Mouse (Mus musculus): Measurements from ENCODE around the gene Saxo2. TPM values are rescaled to one million over a fixed set of nuclear protein-coding genes. Genes with fewer than 3 reads are reported as not detected.

Gene Saxo2
- 6.6 and 8.7 TPM in 2 replicates for polyA plus RNA-seq (2015; fragmentation: Nextera tagmentation; extraction: Ambion mirVana)

DNA sequence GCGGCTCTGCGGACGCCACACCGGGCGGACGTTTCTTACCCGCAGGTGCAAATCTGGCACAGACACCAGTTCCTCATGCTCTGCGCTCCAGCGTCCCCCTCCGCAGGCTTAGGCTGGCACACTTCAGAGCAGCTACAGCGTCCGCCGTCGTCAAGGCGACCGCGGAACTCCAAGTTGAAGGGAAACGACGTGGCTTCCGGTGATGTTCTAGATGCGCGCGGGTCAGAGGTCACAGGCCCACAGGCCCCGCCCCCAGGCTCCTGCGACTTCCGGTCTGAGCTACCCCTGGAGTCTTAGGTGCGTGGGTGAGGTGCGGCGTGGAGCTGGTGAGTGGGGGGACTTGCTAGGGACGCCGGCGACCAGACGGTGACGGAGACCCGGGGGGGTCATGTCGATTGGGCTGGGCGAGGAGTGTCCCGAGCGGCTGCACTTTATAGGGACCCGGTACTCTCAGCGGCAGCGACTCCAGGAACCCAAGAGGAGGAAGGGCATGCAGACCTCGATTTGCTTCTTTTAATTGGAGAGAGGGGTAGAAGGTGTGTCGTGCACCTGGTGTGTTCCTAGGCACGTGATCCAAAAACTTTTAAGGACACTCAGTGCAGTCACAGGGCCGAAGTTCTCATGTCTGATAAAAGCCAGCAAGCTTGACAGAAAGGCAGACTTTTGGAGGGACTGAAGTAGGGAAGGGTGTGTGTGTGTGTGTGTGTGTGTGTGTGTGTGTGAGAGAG lies at the start of gene Saxo2, which contains the start of gene Efl1:
Gene Saxo2, minus strand, starts transcription at position 176 of the 728 bp plus-strand sequence.
Gene Efl1, plus strand, starts transcription at position 262 of the 728 bp plus-strand sequence.
- Histone ChIP-seq H3K27ac (ENCODE audit: low read length) (peak within 1 kb of the TSS; percentile 38; the same call in 1 of the 2 replicates), H3K36me3 (ENCODE audit: control insufficient read depth, insufficient read depth) (no peaks in the 10 kb centered on the region), H3K27me3 (ENCODE audit: control insufficient read depth, insufficient read depth, low read length) (no peaks in the 10 kb centered on the region), H3K4me2 (ENCODE audit: low read depth, low read length) (peak within 1 kb of the TSS; percentile 72), H3K4me1 (ENCODE audit: control insufficient read depth, insufficient read depth, low read length) (peaks cover 5% of the 10 kb centered on the region; the same call in 1 of the 2 replicates), H3K9me3 (replicated peaks; ENCODE audit: control insufficient read depth, low read length) (no peaks in the 10 kb centered on the region), H3K9ac (ENCODE audit: low read length) (peak within 1 kb of the TSS; percentile 78), H3K4me3 (ENCODE audit: low read length) (peak within 1 kb of the TSS; percentile 74)
- peak; percentile 96 for ATAC-seq (replicated peaks; ENCODE audit: extremely low read depth, insufficient read depth, low FRiP score)
- WGBS: under 1% methylated on average over 46 of the region's 46 CpGs

- Histone ChIP-seq H3K4me3 (ENCODE audit: low read length) (no peak overlapping the region), H3K9me3 (replicated peaks; ENCODE audit: control insufficient read depth, low read length) (no peaks in the 10 kb centered on the region), H3K36me3 (ENCODE audit: control insufficient read depth, insufficient read depth) (peaks cover 27% of the 10 kb centered on the region), H3K27ac (ENCODE audit: low read length) (no peak overlapping the region), H3K4me2 (ENCODE audit: low read depth, low read length) (no peak overlapping the region), H3K9ac (ENCODE audit: low read length) (no peak overlapping the region), H3K4me1 (ENCODE audit: control insufficient read depth, insufficient read depth, low read length) (no peaks in the 10 kb centered on the region), H3K27me3 (ENCODE audit: control insufficient read depth, insufficient read depth, low read length) (no peaks in the 10 kb centered on the region)
- WGBS: 73% methylated on average over 8 of the region's 8 CpGs
- ATAC-seq (replicated peaks; ENCODE audit: extremely low read depth, insufficient read depth, low FRiP score): no peak
Measured at GRCm38 (mm10) chr7:82697668-82698067, 49.3 kb upstream of the Saxo2 start.

DNA sequence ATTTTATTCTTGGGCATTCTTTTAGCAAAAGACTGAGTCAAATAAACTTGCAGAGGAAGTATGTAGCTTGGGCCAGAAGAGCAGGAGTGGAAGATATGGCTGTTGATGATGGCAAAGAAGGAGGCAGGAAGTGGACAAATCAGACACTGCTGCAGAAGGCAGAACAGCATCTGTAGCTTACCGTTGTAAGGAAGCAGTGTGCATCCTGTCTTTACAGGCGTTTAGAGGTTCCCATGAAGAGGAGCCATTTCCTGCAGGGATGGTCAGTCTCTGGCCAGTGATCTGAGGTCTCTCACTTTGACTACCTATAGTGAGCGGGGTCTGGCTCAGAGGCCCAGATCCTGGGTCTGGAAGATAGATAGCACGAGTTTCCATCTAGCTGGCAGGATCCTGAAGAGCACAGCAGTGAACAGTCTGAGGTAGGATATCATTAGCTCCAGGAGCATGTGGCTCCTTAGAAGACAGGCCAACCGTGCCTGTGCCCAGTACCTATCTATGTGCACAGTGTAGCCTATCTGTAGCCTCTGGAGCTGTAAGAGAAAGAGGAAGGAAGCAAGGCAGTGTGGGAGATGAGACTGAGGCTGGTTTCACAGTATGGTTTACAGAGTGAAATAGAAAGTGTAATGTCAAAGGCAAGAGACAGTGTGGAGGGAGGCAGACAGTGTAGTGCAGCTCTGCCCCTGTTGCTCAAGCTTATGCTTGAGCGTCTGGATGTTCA lies 42.9 kb upstream of the Saxo2 start:
- H3K4me2 ChIP-seq (ENCODE audit: low read depth, low read length): no peak overlapping the region
- no peak overlapping the region for H3K9ac ChIP-seq (ENCODE audit: low read length)
- H3K9me3 ChIP-seq (replicated peaks; ENCODE audit: control insufficient read depth, low read length): no peaks in the 10 kb centered on the region
- H3K36me3 ChIP-seq (ENCODE audit: control insufficient read depth, insufficient read depth): peaks cover 27% of the 10 kb centered on the region
- 69% methylated on average over 6 of the region's 6 CpGs for WGBS
- H3K27ac ChIP-seq (ENCODE audit: low read length): peak overlapping the region; percentile 59; the same call in 1 of the 2 replicates
- ATAC-seq (replicated peaks; ENCODE audit: extremely low read depth, insufficient read depth, low FRiP score): 0 out of 2 replicates have a peak, but pooled peaks have one; percentile 41
- H3K27me3 ChIP-seq (ENCODE audit: control insufficient read depth, insufficient read depth, low read length): no peaks in the 10 kb centered on the region
- H3K4me1 ChIP-seq (ENCODE audit: control insufficient read depth, insufficient read depth, low read length): no peaks in the 10 kb centered on the region
- no peak overlapping the region for H3K4me3 ChIP-seq (ENCODE audit: low read length)

- H3K4me1 ChIP-seq (ENCODE audit: control insufficient read depth, insufficient read depth, low read length): no peaks in the 10 kb centered on the region
- H3K4me2 ChIP-seq (ENCODE audit: low read depth, low read length): no peak overlapping the region
- H3K27me3 ChIP-seq (ENCODE audit: control insufficient read depth, insufficient read depth, low read length): no peaks in the 10 kb centered on the region
- WGBS: 51% methylated on average over 3 of the region's 3 CpGs
- H3K27ac ChIP-seq (ENCODE audit: low read length): no peak overlapping the region
- H3K4me3 ChIP-seq (ENCODE audit: low read length): no peak overlapping the region
- H3K9ac ChIP-seq (ENCODE audit: low read length): no peak overlapping the region
- ATAC-seq (replicated peaks; ENCODE audit: extremely low read depth, insufficient read depth, low FRiP score): no peak
- H3K9me3 ChIP-seq (replicated peaks; ENCODE audit: control insufficient read depth, low read length): no peaks in the 10 kb centered on the region
- peaks cover 32% of the 10 kb centered on the region for H3K36me3 ChIP-seq (ENCODE audit: control insufficient read depth, insufficient read depth)
Measured at GRCm38 (mm10) chr7:82688736-82689135, 40.4 kb upstream of the Saxo2 start.

- no peak for ATAC-seq (replicated peaks; ENCODE audit: extremely low read depth, insufficient read depth, low FRiP score)
- 84% methylated on average over 5 of the region's 5 CpGs for WGBS
- no peaks in the 10 kb centered on the region for H3K9me3 ChIP-seq (replicated peaks; ENCODE audit: control insufficient read depth, low read length)
- H3K27ac ChIP-seq (ENCODE audit: low read length): no peak overlapping the region
- no peak overlapping the region for H3K4me3 ChIP-seq (ENCODE audit: low read length)
- H3K36me3 ChIP-seq (ENCODE audit: control insufficient read depth, insufficient read depth): peaks cover 16% of the 10 kb centered on the region
- H3K9ac ChIP-seq (ENCODE audit: low read length): no peak overlapping the region
- no peak overlapping the region for H3K4me2 ChIP-seq (ENCODE audit: low read depth, low read length)
- no peaks in the 10 kb centered on the region for H3K4me1 ChIP-seq (ENCODE audit: control insufficient read depth, insufficient read depth, low read length)
- H3K27me3 ChIP-seq (ENCODE audit: control insufficient read depth, insufficient read depth, low read length): no peaks in the 10 kb centered on the region
Measured at GRCm38 (mm10) chr7:82679901-82680300, 31.6 kb upstream of the Saxo2 start.

- no peaks in the 10 kb centered on the region for H3K9me3 ChIP-seq (replicated peaks; ENCODE audit: control insufficient read depth, low read length)
- H3K9ac ChIP-seq (ENCODE audit: low read length): no peak overlapping the region
- H3K27me3 ChIP-seq (ENCODE audit: control insufficient read depth, insufficient read depth, low read length): no peaks in the 10 kb centered on the region
- H3K4me3 ChIP-seq (ENCODE audit: low read length): no peak overlapping the region
- 77% methylated on average over 6 of the region's 6 CpGs for WGBS
- ATAC-seq (replicated peaks; ENCODE audit: extremely low read depth, insufficient read depth, low FRiP score): no peak
- H3K4me2 ChIP-seq (ENCODE audit: low read depth, low read length): no peak overlapping the region
- no peaks in the 10 kb centered on the region for H3K4me1 ChIP-seq (ENCODE audit: control insufficient read depth, insufficient read depth, low read length)
- H3K27ac ChIP-seq (ENCODE audit: low read length): no peak overlapping the region
- peaks cover 17% of the 10 kb centered on the region for H3K36me3 ChIP-seq (ENCODE audit: control insufficient read depth, insufficient read depth)
Measured at GRCm38 (mm10) chr7:82676834-82677233, 28.5 kb upstream of the Saxo2 start.

GRCm38 (mm10) chr7:82676001-82676400 lies 27.7 kb upstream of the Saxo2 start:
- ATAC-seq (replicated peaks; ENCODE audit: extremely low read depth, insufficient read depth, low FRiP score): no peak
- 83% methylated on average over 5 of the region's 5 CpGs for WGBS
- Histone ChIP-seq H3K27ac (ENCODE audit: low read length) (no peak overlapping the region), H3K9ac (ENCODE audit: low read length) (no peak overlapping the region), H3K27me3 (ENCODE audit: control insufficient read depth, insufficient read depth, low read length) (no peaks in the 10 kb centered on the region), H3K4me2 (ENCODE audit: low read depth, low read length) (no peak overlapping the region), H3K9me3 (replicated peaks; ENCODE audit: control insufficient read depth, low read length) (no peaks in the 10 kb centered on the region), H3K4me3 (ENCODE audit: low read length) (no peak overlapping the region), H3K36me3 (ENCODE audit: control insufficient read depth, insufficient read depth) (peaks cover 16% of the 10 kb centered on the region), H3K4me1 (ENCODE audit: control insufficient read depth, insufficient read depth, low read length) (no peaks in the 10 kb centered on the region)

GRCm38 (mm10) chr7:82664604-82665003 lies 16.3 kb upstream of the Saxo2 start:
- Histone ChIP-seq H3K36me3 (ENCODE audit: control insufficient read depth, insufficient read depth) (peaks cover 21% of the 10 kb centered on the region), H3K27me3 (ENCODE audit: control insufficient read depth, insufficient read depth, low read length) (no peaks in the 10 kb centered on the region), H3K4me2 (ENCODE audit: low read depth, low read length) (no peak overlapping the region), H3K27ac (ENCODE audit: low read length) (no peak overlapping the region), H3K4me1 (ENCODE audit: control insufficient read depth, insufficient read depth, low read length) (no peaks in the 10 kb centered on the region), H3K4me3 (ENCODE audit: low read length) (no peak overlapping the region), H3K9ac (ENCODE audit: low read length) (no peak overlapping the region), H3K9me3 (replicated peaks; ENCODE audit: control insufficient read depth, low read length) (no peaks in the 10 kb centered on the region)
- no peak for ATAC-seq (replicated peaks; ENCODE audit: extremely low read depth, insufficient read depth, low FRiP score)
- WGBS: 69% methylated on average over 3 of the region's 3 CpGs

DNA sequence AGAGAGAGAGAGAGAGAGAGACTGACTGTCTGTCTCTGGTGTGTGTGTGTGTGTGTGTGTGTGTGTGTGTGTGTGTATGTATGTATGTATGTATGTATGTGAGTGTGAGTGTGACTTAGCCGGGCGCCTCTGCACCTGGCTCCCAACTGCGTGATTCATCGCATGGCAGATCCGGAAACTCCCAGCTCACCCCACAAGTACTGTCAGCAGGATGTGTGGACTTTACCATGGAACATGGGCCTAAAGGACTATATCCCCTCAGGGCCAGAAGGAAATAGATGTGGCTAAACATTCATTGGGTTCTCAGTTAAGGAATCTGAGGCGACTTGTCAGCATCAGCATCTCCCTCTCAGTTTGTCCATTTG lies 735 bp upstream of the Saxo2 start:
- Histone ChIP-seq H3K36me3 (ENCODE audit: control insufficient read depth, insufficient read depth) (no peaks in the 10 kb centered on the region), H3K9me3 (replicated peaks; ENCODE audit: control insufficient read depth, low read length) (no peaks in the 10 kb centered on the region), H3K4me1 (ENCODE audit: control insufficient read depth, insufficient read depth, low read length) (peaks cover 5% of the 10 kb centered on the region; the same call in 1 of the 2 replicates), H3K4me2 (ENCODE audit: low read depth, low read length) (peak overlapping the region; percentile 72), H3K27me3 (ENCODE audit: control insufficient read depth, insufficient read depth, low read length) (no peaks in the 10 kb centered on the region), H3K27ac (ENCODE audit: low read length) (no peak overlapping the region; the same call in 1 of the 2 replicates), H3K9ac (ENCODE audit: low read length) (peak overlapping the region; percentile 78), H3K4me3 (ENCODE audit: low read length) (peak overlapping the region; percentile 74)
- 0 out of 2 replicates have a peak, but pooled peaks have one; percentile 2 for ATAC-seq (replicated peaks; ENCODE audit: extremely low read depth, insufficient read depth, low FRiP score)
- WGBS: 16% methylated on average over 6 of the region's 6 CpGs

All from heart, embryonic 16.5 days (tissue).